8 mouse cellular contexts compared by ENCODE assay signal in genomic region chr7:141072017-141072745, GRCm38 (mm10). TPM values are rescaled to one million over a fixed set of nuclear protein-coding genes. Genes with fewer than 3 reads are reported as not detected.
DNase-seq lines count a peak whose midpoint lies in the region; ATAC-seq and TF ChIP-seq lines count a peak whose summit lies in the region.

No protein-coding gene starts in this region.

- peak; percentile 38; the same call in 1 of the 2 replicates for ATAC-seq in heart, embryonic 16.5 days (replicated peaks; ENCODE audit: extremely low read depth, insufficient read depth, low FRiP score)
- ATAC-seq in liver, embryonic 13.5 days (ENCODE audit: low read depth) = no peak
- peak; percentile 40; the same call in 1 of the 2 replicates for ATAC-seq in stomach, postnatal 0 days (ENCODE audit: low FRiP score, low TSS enrichment)

- no peaks in the 10 kb centered on the region for H3K9me3 ChIP-seq in heart, embryonic 16.5 days (replicated peaks; ENCODE audit: control insufficient read depth, low read length)
- H3K9me3 ChIP-seq in embryonic facial prominence, embryonic 10.5 days = no peaks in the 10 kb centered on the region
- H3K9me3 ChIP-seq in liver, embryonic 13.5 days (replicated peaks) = no peaks in the 10 kb centered on the region
- H3K9me3 ChIP-seq in stomach, postnatal 0 days (ENCODE audit: control insufficient read depth, low read length) = no peaks in the 10 kb centered on the region

- no peak for DNase-seq in heart, adult 8-10 months (ENCODE audit: low spot score)
- peak; percentile 94 for DNase-seq in CD4-positive, CD25-positive, alpha-beta regulatory T cell, adult 2 months (ENCODE audit: low read depth, low spot score)
- DNase-seq in embryonic facial prominence, embryonic 10.5 days (ENCODE audit: low spot score) = peak; percentile 49
- DNase-seq in liver, embryonic 13.5 days = peak; percentile 41
- peak; percentile 74 for DNase-seq in stomach, postnatal 0 days (ENCODE audit: low spot score)
- no peak for DNase-seq in gastrocnemius, postnatal 36 days
- no peak for DNase-seq in MN1 (ENCODE audit: low spot score)

- peak; percentile 80 for TF ChIP-seq CTCF in stomach, postnatal 0 days (IDR thresholded peaks at IDR 0.05; ENCODE audit: low read depth)

- no peak for TF ChIP-seq EP300 in stomach, postnatal 0 days (optimal IDR thresholded peaks at IDR 0.05)

- H3K4me3 ChIP-seq in heart, embryonic 16.5 days (ENCODE audit: low read length) = no peak overlapping the region
- H3K4me3 ChIP-seq in embryonic facial prominence, embryonic 10.5 days = peak overlapping the region; percentile 12; the same call in 1 of the 2 replicates
- H3K4me3 ChIP-seq in liver, embryonic 13.5 days (replicated peaks) = no peak overlapping the region
- no peak overlapping the region for H3K4me3 ChIP-seq in stomach, postnatal 0 days (ENCODE audit: low read depth, low read length)

- peaks cover 3% of the 10 kb centered on the region; the same call in 1 of the 2 replicates for H3K4me1 ChIP-seq in heart, embryonic 16.5 days (ENCODE audit: control insufficient read depth, insufficient read depth, low read length)
- H3K4me1 ChIP-seq in embryonic facial prominence, embryonic 10.5 days = peaks cover 26% of the 10 kb centered on the region
- H3K4me1 ChIP-seq in liver, embryonic 13.5 days (replicated peaks) = peaks cover 15% of the 10 kb centered on the region
- H3K4me1 ChIP-seq in stomach, postnatal 0 days (replicated peaks; ENCODE audit: control insufficient read depth, insufficient read depth) = no peaks in the 10 kb centered on the region

- H3K9ac ChIP-seq in heart, embryonic 16.5 days (ENCODE audit: low read length) = no peak overlapping the region
- no peak overlapping the region for H3K9ac ChIP-seq in liver, embryonic 13.5 days
- H3K9ac ChIP-seq in stomach, postnatal 0 days (ENCODE audit: low read length) = no peak overlapping the region

- peaks cover 44% of the 10 kb centered on the region for H3K27me3 ChIP-seq in heart, embryonic 16.5 days (ENCODE audit: control insufficient read depth, insufficient read depth, low read length)
- peaks cover 40% of the 10 kb centered on the region for H3K27me3 ChIP-seq in embryonic facial prominence, embryonic 10.5 days (replicated peaks; ENCODE audit: low read depth, poor library complexity, severe bottlenecking)
- H3K27me3 ChIP-seq in liver, embryonic 13.5 days = peaks cover 78% of the 10 kb centered on the region
- no peaks in the 10 kb centered on the region for H3K27me3 ChIP-seq in stomach, postnatal 0 days (ENCODE audit: control insufficient read depth, insufficient read depth, low read length)

- H3K4me2 ChIP-seq in heart, embryonic 16.5 days (ENCODE audit: low read depth, low read length) = no peak overlapping the region
- no peak overlapping the region for H3K4me2 ChIP-seq in liver, embryonic 13.5 days
- no peak overlapping the region for H3K4me2 ChIP-seq in stomach, postnatal 0 days (replicated peaks; ENCODE audit: low read depth)

- H3K36me3 ChIP-seq in heart, embryonic 16.5 days (ENCODE audit: control insufficient read depth, insufficient read depth) = no peaks in the 10 kb centered on the region
- H3K36me3 ChIP-seq in embryonic facial prominence, embryonic 10.5 days (replicated peaks) = peaks cover 18% of the 10 kb centered on the region
- no peaks in the 10 kb centered on the region for H3K36me3 ChIP-seq in liver, embryonic 13.5 days
- H3K36me3 ChIP-seq in stomach, postnatal 0 days (ENCODE audit: control insufficient read depth, insufficient read depth, low read length) = no peaks in the 10 kb centered on the region

- 16% methylated on average over 23 of the region's 23 CpGs for WGBS in heart, embryonic 16.5 days
- WGBS in embryonic facial prominence, embryonic 10.5 days = 35% methylated on average over 23 of the region's 23 CpGs
- WGBS in liver, embryonic 13.5 days (ENCODE audit: insufficient replicate concordance) = 16% methylated on average over 23 of the region's 23 CpGs
- WGBS in stomach, postnatal 0 days = 31% methylated on average over 23 of the region's 23 CpGs

- intact Hi-C loops in gastrocnemius, postnatal 36 days (cut with DNase I) = no loop called here

- H3K27ac ChIP-seq in heart, embryonic 16.5 days (ENCODE audit: low read length) = no peak overlapping the region
- no peak overlapping the region for H3K27ac ChIP-seq in embryonic facial prominence, embryonic 10.5 days (replicated peaks)
- H3K27ac ChIP-seq in liver, embryonic 13.5 days = no peak overlapping the region
- no peak overlapping the region for H3K27ac ChIP-seq in stomach, postnatal 0 days (replicated peaks)

RNA-seq across cellular contexts. Expression of gene Pkp3, which starts 5.8 kb away (rescaled TPM):
- polyA plus RNA-seq in heart, embryonic 16.5 days (2015; fragmentation: Nextera tagmentation; extraction: Ambion mirVana) = 4.1 and 5.2 TPM in 2 replicates
- under 1 TPM; 0.19 to 0.35 (median 0.27) TPM for total RNA-seq in heart, adult 8-10 months (2022)
- polyA plus RNA-seq in embryonic facial prominence, embryonic 10.5 days (2016; fragmentation: Nextera tagmentation; extraction: Ambion mirVana) = 9.4 and 9.6 TPM in 2 replicates
- 0.70 and 0.71 TPM in 2 replicates for polyA plus RNA-seq in liver, embryonic 13.5 days (2015; fragmentation: Nextera tagmentation; extraction: Ambion mirVana)
- polyA plus RNA-seq in stomach, postnatal 0 days (2015; fragmentation: Nextera tagmentation; extraction: Ambion mirVana) = 97.9 and 105 TPM in 2 replicates
- under 1 TPM in 1 of 2 experiments, not detected in 1; 0.12 TPM for total RNA-seq in gastrocnemius, postnatal 36 days (2021)

RNA-seq across cellular contexts. Expression of gene B4galnt4, which starts 11.3 kb away (rescaled TPM):
- 0.54 and 0.97 TPM in 2 replicates for polyA plus RNA-seq in heart, embryonic 16.5 days (2015; fragmentation: Nextera tagmentation; extraction: Ambion mirVana)
- not detected for total RNA-seq in heart, adult 8-10 months (2022)
- polyA plus RNA-seq in embryonic facial prominence, embryonic 10.5 days (2016; fragmentation: Nextera tagmentation; extraction: Ambion mirVana) = 26.5 and 27.7 TPM in 2 replicates
- 0.75 and 0.81 TPM in 2 replicates for polyA plus RNA-seq in liver, embryonic 13.5 days (2015; fragmentation: Nextera tagmentation; extraction: Ambion mirVana)
- polyA plus RNA-seq in stomach, postnatal 0 days (2015; fragmentation: Nextera tagmentation; extraction: Ambion mirVana) = 1.2 and 1.5 TPM in 2 replicates
- under 1 TPM; 0.20 to 0.22 TPM for total RNA-seq in gastrocnemius, postnatal 36 days (2021)

RNA-seq across cellular contexts. Expression of gene Sigirr, which starts 28.2 kb away (rescaled TPM):
- 7.4 and 8.5 TPM in 2 replicates for polyA plus RNA-seq in heart, embryonic 16.5 days (2015; fragmentation: Nextera tagmentation; extraction: Ambion mirVana)
- 1 to 10 TPM; 4.8 to 6.5 (median 5.6) TPM for total RNA-seq in heart, adult 8-10 months (2022)
- 2.2 and 2.3 TPM in 2 replicates for polyA plus RNA-seq in embryonic facial prominence, embryonic 10.5 days (2016; fragmentation: Nextera tagmentation; extraction: Ambion mirVana)
- 16.5 and 16.9 TPM in 2 replicates for polyA plus RNA-seq in liver, embryonic 13.5 days (2015; fragmentation: Nextera tagmentation; extraction: Ambion mirVana)
- 12.6 and 14.0 TPM in 2 replicates for polyA plus RNA-seq in stomach, postnatal 0 days (2015; fragmentation: Nextera tagmentation; extraction: Ambion mirVana)
- total RNA-seq in gastrocnemius, postnatal 36 days (2021) = 1 to 10 TPM; 1.7 to 2.0 TPM

RNA-seq across cellular contexts. Expression of gene Gm17387, which starts 43.2 kb away (rescaled TPM):
- not detected in 2 replicates for polyA plus RNA-seq in heart, embryonic 16.5 days (2015; fragmentation: Nextera tagmentation; extraction: Ambion mirVana)
- not detected for total RNA-seq in heart, adult 8-10 months (2022)
- not detected in 2 replicates for polyA plus RNA-seq in embryonic facial prominence, embryonic 10.5 days (2016; fragmentation: Nextera tagmentation; extraction: Ambion mirVana)
- not detected in 2 replicates for polyA plus RNA-seq in liver, embryonic 13.5 days (2015; fragmentation: Nextera tagmentation; extraction: Ambion mirVana)
- polyA plus RNA-seq in stomach, postnatal 0 days (2015; fragmentation: Nextera tagmentation; extraction: Ambion mirVana) = not detected in 2 replicates
- not detected for total RNA-seq in gastrocnemius, postnatal 36 days (2021)

RNA-seq across cellular contexts. Expression of gene Ano9, which starts 45.4 kb away (rescaled TPM):
- 0.49 and 1.00 TPM in 2 replicates for polyA plus RNA-seq in heart, embryonic 16.5 days (2015; fragmentation: Nextera tagmentation; extraction: Ambion mirVana)
- under 1 TPM in 3 of 4 experiments, not detected in 1; 0.08 to 0.41 (median 0.14) TPM for total RNA-seq in heart, adult 8-10 months (2022)
- 1.8 and 2.5 TPM in 2 replicates for polyA plus RNA-seq in embryonic facial prominence, embryonic 10.5 days (2016; fragmentation: Nextera tagmentation; extraction: Ambion mirVana)
- polyA plus RNA-seq in liver, embryonic 13.5 days (2015; fragmentation: Nextera tagmentation; extraction: Ambion mirVana) = 0.12 and 0.20 TPM in 2 replicates
- polyA plus RNA-seq in stomach, postnatal 0 days (2015; fragmentation: Nextera tagmentation; extraction: Ambion mirVana) = 17.9 and 20.4 TPM in 2 replicates
- total RNA-seq in gastrocnemius, postnatal 36 days (2021) = not detected

Comparison
In these comparisons a context has a peak if more than half of its experiments do, and no peak if none do; other contexts are left out.
1. DNase-seq: peak in CD4-positive, CD25-positive, alpha-beta regulatory T cell, adult 2 months (single experiment), embryonic facial prominence, embryonic 10.5 days (single experiment), liver, embryonic 13.5 days (single experiment) and stomach, postnatal 0 days (single experiment); none in heart, adult 8-10 months (single experiment), gastrocnemius, postnatal 36 days (0 of 2) and MN1 (single experiment).
2. RNA of gene B4galnt4, which starts 11.3 kb away (polyA plus RNA-seq): 26.5 to 27.7 TPM in embryonic facial prominence, embryonic 10.5 days; 1.2 to 1.5 TPM in stomach, postnatal 0 days, 0.54 to 0.97 TPM in heart, embryonic 16.5 days and 0.75 to 0.81 TPM in liver, embryonic 13.5 days; every median in the first group is over 10 times any median in the second.